Mouse (Mus musculus) ovary, adult 18-20 months (tissue): ENCODE measurements around the gene Tnfsf4.

ENCODE experiments used
- DNase-seq: peaks from one replicate; pipeline ENCODE4 v3.0.0; 2022; ENCODE audit warnings: low spot score, mixed read lengths

Tnfsf4 gene

DNA sequence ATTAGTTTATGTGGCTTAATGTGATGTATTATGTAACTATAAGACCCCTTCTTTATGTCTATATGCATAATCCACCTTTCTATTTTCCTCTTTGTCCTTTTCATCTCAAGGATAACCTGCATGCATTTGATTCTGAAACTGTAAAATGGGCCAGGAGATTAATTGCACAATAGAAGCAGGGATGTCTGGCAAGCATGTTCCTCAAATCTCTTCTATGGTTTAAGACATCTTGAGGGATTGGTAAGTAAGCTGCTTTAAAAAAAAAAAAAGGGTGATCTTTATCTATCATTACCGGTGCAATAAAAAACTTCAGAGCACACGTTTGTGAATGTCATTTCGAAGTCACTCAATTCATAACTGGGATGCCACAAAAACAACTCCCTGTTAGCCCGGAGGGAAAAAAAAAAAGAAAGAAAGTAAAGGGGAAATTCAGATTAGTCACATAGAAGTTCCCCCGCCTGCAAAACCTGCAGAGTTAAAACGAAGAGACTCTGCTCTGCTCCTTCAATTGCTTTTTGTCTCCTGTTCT is at the start of gene Tnfsf4:
Tnfsf4 (plus strand) TSS at position 479 of the 529 bp plus-strand sequence.
- no peak for DNase-seq

- no peak for DNase-seq
Observed at GRCm38 (mm10) chr1:161350981-161351380, 44.2 kb upstream of the Tnfsf4 start.

- no peak for DNase-seq
Observed at GRCm38 (mm10) chr1:161365006-161365405, 30.2 kb upstream of the Tnfsf4 start.

DNA sequence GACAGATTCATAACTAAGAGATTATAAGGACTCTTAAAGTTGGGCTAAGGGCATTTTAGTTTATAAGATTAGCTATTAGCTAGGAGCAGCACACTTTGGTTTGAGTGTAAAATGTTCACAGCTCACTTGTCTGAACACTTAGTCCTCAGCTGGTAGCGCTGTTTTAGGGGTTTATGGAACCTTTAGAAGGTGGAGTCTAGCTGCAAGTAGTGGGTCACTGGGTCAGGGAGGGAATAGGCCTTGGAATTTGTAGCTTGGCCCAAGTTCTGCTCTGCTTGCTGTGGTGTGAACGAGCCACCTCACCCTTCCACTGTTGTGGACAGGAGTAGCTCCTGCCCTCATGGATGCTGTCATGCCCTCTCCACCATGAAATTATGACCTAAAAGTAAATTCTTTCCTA is 23.3 kb upstream of the Tnfsf4 start:
- DNase-seq, result no peak

DNA sequence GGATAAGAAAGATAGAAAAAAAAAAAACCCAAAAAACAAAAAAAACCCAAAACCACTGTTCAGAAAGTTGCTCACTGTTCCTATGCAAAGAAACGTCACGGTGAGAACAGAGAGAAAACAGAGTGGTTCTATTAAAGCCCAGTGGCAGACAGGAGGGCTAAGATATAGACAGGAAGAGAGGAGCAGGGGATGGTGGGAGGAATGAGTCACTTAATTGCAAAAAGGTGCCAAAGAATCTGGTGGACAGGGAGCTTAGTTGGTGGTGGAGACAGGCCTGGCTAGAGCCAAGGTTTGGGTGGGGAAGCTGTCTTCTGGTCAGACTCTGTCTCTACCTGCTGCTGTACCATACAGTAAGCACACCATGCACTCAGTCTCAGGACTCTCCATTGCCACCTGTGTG is 19.3 kb upstream of the Tnfsf4 start:
- DNase-seq, result no peak

DNA sequence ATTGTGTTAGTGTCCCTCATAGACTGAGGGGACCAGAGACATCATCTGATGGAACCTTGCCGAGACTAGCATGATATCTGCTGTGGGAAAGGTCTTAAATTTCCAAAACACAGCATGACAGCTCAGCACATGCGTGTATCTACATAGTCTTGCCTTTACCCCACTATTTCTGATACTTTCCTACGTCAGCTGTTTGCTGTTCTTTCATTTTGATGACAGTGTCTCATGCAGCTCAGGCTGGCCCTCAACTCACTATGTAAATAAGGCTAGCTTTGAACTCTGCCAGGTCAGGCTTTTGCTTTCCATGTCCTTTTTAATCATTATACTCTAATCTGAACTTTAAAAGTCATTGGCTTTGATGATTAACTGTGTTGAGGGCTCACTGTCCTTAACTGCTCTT is 16.6 kb upstream of the Tnfsf4 start:
- no peak for DNase-seq

DNA sequence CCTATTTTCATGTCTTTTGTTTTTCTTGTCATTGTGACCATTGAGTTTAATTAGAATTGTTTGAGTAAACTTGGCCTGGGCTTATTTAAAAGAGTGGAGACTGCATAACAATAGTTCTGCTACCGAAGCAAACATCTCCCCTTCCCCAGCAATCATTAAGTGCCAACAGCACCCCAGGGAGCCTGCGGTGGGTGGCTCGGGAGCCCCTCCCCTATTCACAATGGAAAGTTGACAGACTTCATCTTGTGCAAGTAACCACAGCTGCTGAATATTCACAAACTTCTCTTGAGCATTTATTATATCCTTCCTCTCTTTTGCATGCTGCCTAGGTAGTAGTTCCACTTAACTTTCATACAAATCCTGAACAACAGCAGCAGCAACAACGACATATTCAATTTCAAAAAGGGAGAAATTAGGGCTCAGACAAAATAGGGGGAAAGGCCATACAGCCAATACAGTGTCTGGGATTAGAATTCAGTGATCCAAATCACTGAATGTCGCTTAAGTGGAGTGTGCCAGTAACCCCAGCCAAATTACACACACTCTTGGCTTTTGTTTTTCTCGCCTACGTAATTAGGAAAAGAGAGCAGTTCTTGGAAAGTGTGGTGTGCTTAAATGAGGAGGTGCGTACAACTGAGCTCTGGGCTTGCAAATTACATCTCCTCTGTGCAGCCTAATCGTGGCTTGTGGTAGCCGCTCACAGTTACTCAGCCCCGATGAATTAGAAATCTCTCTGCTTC is 15.4 kb upstream of the Tnfsf4 start:
- no peak for DNase-seq

- DNase-seq, result no peak
Observed at GRCm38 (mm10) chr1:161380425-161380780, 14.8 kb upstream of the Tnfsf4 start.

- no peak for DNase-seq
Observed at GRCm38 (mm10) chr1:161390066-161390465, 5.1 kb upstream of the Tnfsf4 start.

DNA sequence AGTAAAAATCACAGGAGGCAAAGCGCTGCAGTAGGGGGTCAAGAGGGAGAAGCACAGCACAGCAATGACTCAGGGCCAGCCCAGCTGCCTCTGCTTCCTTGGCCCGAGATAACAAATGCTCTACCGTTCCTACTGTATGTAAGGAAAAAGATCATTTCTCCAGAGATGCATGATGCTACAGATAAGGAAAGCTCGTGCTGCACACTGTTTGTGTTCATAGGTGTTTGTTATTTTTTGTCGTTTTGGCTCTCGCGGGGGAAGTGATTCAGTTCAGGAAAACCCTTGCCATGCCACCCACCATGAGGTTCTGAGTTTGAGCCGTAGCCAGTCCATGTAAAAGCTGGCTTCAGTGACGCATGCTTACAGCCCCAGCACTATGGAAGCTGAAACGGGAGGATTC is 2.3 kb upstream of the Tnfsf4 start:
- no peak for DNase-seq

DNA sequence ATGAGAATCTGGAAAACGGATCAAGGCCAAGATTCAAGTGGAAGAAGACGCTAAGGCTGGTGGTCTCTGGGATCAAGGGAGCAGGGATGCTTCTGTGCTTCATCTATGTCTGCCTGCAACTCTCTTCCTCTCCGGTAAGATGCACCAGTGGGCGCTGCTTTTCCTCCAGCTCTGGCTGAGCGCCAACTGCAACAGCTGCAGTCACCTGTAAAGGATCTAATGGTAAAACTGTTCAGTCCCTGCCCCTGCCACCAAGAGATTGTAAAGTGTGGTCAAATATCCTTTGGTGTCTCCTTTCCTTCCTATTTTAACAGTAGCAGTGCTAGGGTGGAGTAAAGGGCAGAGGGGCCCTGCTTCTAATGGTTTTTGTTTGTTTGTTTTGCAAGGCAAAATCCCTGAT is 401 bp downstream of the Tnfsf4 start:
- DNase-seq, result no peak

DNA sequence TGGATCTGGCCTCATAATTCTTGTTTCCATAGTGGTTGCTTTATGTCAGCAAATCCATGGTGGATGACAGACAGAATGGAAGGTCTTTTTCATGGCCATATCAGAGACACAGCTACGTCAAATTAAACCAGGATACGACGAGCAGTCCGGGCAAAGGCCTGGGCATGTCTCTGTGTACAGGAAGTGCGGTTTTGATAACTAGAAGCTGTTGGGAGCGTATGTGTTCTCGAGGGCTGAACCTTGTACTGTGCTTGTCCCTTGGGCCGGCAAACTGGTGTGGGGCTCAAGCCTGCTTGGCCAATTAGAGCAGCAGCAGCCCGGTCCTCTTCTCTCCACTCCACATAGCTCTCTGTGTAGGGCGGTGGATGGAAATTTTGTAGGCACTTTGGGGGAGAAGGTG is 1.1 kb downstream of the Tnfsf4 start:
- no peak for DNase-seq

DNA sequence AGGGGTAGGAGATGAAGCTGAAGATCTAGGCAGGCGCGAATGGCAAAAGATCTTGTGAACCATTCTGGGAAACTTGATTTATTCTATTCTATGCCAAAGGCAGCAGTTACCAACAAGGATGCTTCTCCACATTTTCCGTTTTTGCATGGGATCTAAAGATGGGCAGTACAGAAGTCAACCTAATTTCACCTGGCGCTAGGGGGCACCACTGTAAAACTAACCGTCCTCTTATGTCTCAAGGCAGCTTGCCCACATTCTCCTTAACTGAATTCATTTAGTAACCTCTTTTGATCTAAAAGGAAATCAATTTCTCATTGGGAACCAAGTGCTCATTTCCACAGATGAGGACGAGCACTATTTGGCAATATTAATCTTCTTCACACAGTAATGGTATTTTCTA is 4.9 kb downstream of the Tnfsf4 start:
- DNase-seq, result peak; percentile 7

DNA sequence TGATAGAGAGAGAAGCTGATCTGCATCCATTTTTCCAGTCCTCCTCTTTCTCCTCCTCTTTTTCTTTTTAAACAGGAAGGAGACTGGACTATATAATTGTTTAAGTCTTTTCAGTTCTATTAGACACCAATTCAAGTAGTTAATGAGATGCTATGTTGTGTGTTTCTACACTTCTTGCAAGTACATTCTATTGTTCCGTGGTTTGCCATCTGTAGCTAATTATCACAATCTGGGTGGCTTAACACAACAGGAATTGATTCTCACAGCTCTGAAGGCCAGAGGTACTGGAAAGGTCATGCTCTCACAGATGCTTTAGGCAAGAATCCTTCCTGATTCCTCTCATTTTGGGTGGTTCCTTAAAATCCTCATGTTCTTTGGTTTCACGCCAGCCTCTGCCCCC is 7.9 kb downstream of the Tnfsf4 start:
- DNase-seq, result no peak

DNA sequence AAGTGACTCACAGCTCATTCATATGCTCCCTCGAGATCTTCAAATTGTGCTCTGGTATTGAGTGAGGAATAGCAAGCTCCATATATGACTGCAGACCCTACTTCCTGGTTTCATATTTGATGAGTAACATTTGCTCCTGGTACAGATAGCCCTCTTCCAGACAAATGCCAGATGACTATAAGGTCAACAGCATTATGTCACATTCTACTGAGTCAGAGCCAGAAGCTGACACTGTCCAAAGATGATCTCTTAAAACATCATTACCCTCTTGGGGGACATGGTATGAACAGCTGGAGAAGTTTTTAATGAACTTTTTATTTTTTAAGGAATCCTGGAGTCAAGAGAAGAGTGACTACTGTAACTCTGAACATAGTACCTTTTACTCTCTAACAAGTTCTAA is 11.3 kb downstream of the Tnfsf4 start:
- DNase-seq, result no peak

DNA sequence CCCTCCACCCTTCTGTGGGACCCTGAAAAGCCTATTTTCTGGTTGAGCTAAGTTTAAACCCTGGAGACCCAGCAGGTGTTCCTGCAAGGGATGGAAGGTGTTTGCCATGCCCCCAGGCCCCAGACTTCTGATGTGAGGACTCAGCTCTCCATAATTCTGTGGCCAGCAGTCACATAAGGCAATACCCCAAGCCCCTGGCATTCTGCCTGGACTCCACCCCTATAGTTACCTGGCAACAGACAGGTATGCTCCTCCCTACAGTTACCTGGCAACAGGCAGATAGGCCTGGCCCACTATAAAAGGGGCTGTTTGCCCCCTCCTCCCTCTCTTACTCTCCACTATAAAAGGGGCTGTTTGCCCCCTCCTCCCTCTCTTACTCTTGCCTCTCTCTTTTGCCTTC is 24.7 kb downstream of the Tnfsf4 start:
- DNase-seq, result no peak

DNA sequence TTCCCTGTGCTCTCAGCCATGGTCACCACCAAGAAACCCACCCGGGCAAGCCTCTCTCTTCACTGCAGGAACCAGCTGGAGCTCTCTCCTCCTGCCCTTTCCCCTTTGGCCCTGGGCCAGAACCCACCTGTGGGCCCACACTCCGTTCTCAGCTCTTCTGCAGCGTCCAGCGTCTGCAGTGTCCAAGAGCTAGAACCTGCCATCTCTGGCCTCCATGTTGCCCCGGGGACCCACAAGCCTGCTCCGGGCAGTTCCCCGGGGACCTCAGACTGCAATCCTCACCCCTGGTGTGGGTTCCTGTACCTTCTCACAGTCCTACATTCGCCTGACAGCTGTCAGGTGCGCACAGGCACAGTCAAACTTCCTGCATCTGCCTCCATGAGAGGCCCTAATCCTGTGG is 25.4 kb downstream of the Tnfsf4 start:
- no peak for DNase-seq

DNA sequence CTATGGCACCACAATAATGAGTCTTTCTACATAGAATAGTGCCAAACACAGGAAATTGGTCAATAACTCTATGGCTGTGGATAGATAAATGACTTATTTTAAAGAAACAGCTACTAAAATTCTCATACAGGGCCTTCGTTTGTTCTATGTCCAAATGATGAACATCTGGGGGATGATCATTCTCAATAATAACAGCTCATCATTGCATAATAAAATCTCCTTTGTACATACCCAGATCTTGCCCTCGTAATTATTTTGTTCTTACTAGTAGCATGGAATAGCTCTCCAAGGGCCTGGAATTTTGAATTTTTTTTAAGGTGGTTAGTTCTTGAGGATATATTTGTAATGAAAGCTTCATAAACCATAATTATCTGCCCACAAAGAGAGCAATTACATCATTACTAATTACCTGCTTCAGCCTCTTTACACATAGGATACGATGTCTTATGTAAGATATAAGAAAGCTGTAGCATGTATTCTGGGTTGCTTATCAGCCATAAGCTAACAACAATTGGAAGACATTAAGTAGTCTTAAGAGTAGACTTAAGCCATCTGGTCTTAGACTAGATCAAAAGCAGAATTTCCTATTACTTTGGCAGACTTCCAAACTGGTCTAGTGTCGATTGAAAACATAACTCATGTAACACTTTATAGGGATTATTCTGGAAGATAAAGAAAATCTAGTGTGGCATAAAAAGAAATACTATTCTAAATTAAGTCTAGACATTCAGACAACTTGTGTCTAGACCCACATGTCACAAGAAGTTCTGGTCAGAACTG is 31.3 kb downstream of the Tnfsf4 start:
- DNase-seq, result no peak

- no peak for DNase-seq
Observed at GRCm38 (mm10) chr1:161427057-161427311, 31.8 kb downstream of the Tnfsf4 start.

DNA sequence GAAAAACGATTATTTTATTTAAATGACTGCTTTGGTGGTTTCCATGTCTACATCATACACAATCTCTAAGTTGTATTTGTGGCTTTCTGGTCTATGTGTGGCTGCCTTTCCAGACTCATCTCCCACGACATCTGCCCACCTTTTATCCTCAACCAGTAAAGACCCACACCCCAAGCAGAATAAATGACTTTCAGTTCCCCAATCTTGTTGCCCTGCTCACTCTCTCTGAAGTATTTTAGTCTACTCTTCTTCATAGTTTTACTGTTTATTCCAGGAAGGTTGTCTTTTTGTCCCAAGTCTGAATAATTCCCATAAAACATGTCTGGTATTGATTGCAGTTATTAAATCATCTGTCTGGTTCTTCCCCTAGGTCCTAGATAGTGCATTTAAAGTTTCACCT is 40.6 kb downstream of the Tnfsf4 start:
- DNase-seq, result no peak

DNA sequence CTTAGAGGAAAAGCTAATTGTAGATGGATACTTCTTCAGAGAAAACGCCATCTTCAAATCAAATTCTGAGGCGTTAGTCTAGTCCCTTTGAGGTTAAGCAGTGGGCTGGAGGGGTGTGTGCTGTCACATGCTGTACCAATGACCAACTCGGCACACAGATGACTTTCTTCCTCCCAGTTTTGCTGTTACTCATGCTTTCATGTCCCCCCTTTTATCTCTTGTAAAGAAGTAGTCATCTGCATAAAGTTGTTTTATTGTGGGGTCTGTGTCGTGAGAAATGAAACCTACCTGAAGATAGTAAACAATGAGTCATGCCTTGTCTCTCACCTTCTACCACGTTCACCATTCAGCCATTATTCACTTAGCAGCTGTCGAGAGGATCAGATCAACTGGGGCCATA is 41.3 kb downstream of the Tnfsf4 start:
- no peak for DNase-seq

GRCm38 (mm10) chr1:161444858-161445257 is 49.6 kb downstream of the Tnfsf4 start:
- no peak for DNase-seq

DNA sequence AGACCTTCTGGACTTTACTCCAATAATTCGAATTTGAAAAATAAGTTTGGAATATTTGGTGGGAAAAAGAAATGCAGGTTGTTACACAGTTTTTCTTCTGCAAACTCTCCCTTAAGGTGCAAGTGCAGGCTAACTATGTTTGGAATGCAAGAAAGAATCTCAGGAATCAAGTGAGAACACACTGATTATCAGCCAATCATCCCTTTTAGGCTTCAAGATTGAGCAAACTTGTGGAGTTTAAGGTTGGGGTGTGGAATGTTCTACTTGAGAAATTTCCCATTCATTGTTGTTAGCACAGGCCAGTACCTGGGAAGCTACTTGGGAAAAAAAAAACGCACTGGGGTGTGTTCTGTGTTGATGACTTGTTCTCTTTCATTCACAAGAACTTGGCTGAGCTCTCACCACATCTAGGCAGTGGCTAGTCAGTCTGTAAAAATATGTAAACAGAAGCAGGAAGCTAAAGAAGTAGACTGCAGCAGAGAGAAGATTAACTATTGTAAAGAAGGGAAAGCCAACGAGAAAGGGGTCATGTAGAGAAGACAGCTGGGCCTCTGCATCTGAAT is 56.6 kb downstream of the Tnfsf4 start:
- no peak for DNase-seq

DNA sequence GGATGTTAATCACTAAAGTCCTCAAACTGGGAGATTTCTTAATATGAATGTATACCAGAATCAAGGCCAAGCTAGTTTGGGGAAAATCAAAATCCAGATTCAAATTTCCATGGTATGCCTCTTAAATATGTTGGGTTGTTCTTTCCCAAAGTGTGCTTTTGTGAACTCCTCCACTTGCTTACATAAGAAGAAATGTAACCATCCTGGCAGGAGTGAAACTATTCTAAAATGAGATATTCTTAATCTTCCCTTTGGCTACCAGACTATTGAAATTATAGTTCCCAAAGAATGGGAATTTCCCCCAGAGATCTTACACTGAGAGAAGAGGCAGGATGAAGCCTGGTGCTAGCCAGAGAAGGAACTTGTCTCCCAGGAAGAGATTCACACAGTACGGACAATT is 57.0 kb downstream of the Tnfsf4 start:
- no peak for DNase-seq
